Mouse (Mus musculus): ENCODE results near the gene Hist1h4c. TPM values are rescaled to one million over a fixed set of nuclear protein-coding genes. Genes with fewer than 3 reads are reported as not detected.
"Not testable (repeated sequence)": the region's sequence is repeated elsewhere in the genome, so short reads cannot be mapped to it uniquely, and the experiment has no call there.

The Hist1h4c gene
- polyA plus RNA-seq, 1 experiment: not detected

- peaks cover 47% of the 10 kb centered on the region for H3K4me1 ChIP-seq (ENCODE audit: control insufficient read depth, insufficient read depth, low read length)
- H3K4me3 ChIP-seq (ENCODE audit: insufficient read depth, low read length): peak within 1 kb of the TSS; percentile 84
- no peak for TF ChIP-seq CTCF (IDR thresholded peaks at IDR 0.05; ENCODE audit: low read depth, low read length)
- TF ChIP-seq POLR2A (IDR thresholded peaks at IDR 0.05; ENCODE audit: borderline replicate concordance, low read depth, low read length): no peak
- peak within 1 kb of the TSS; percentile 87 for H3K27ac ChIP-seq (ENCODE audit: insufficient read depth, low read depth, low read length)
Observed at GRCm38 (mm10) chr13:23710374-23711089, 12.3 kb upstream of the Hist1h4c start, which contains the start of gene Hfe. TSS of gene Hfe (minus strand) at chr13:23710854.

GRCm38 (mm10) chr13:23709714-23710373 lies 11.6 kb upstream of the Hist1h4c start:
- H3K4me3 ChIP-seq (ENCODE audit: insufficient read depth, low read length): peak overlapping the region; percentile 84
- peaks cover 54% of the 10 kb centered on the region for H3K4me1 ChIP-seq (ENCODE audit: control insufficient read depth, insufficient read depth, low read length)
- peak overlapping the region; percentile 87 for H3K27ac ChIP-seq (ENCODE audit: insufficient read depth, low read depth, low read length)
- TF ChIP-seq POLR2A (IDR thresholded peaks at IDR 0.05; ENCODE audit: borderline replicate concordance, low read depth, low read length) (no peak), CTCF (IDR thresholded peaks at IDR 0.05; ENCODE audit: low read depth, low read length) (no peak; the same call in 1 of the 2 replicates)

GRCm38 (mm10) chr13:23708654-23709053 lies 10.4 kb upstream of the Hist1h4c start:
- H3K4me1 ChIP-seq (ENCODE audit: control insufficient read depth, insufficient read depth, low read length): peaks cover 56% of the 10 kb centered on the region

DNA sequence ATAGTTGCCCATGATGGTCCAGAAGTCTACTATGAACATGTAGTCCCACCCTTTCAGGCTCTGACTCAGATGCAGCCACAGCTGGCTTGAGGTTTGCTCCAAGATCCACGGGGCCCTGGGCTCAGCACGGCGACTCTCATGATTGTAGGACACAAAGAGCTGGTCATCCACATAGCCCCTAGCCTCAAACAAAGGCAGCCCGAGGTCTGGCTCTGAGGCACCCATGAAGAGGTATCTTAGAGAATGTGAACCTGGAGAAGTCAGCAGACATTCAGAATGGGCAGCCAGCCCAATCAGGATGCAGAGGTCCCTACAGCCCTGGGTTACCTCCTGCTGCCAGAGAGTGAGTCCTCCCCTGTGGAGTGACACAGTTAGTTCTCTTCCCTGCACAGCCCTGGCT lies 9.8 kb upstream of the Hist1h4c start:
- H3K4me1 ChIP-seq (ENCODE audit: control insufficient read depth, insufficient read depth, low read length): peaks cover 57% of the 10 kb centered on the region

More at GRCm38 (mm10) chr13:23708654-23709053, 10.4 kb upstream of the Hist1h4c start:
- Histone ChIP-seq H3K4me3 (ENCODE audit: insufficient read depth, low read length) (no peak overlapping the region), H3K27ac (ENCODE audit: insufficient read depth, low read depth, low read length) (no peak overlapping the region)
- TF ChIP-seq POLR2A (IDR thresholded peaks at IDR 0.05; ENCODE audit: borderline replicate concordance, low read depth, low read length) (no peak), CTCF (IDR thresholded peaks at IDR 0.05; ENCODE audit: low read depth, low read length) (no peak)

GRCm38 (mm10) chr13:23706771-23707170 lies 8.5 kb upstream of the Hist1h4c start:
- no peak overlapping the region for H3K4me3 ChIP-seq (ENCODE audit: insufficient read depth, low read length)
- peak overlapping the region; percentile 77 for H3K27ac ChIP-seq (ENCODE audit: insufficient read depth, low read depth, low read length)
- H3K4me1 ChIP-seq (ENCODE audit: control insufficient read depth, insufficient read depth, low read length): peaks cover 60% of the 10 kb centered on the region
- TF ChIP-seq POLR2A (IDR thresholded peaks at IDR 0.05; ENCODE audit: borderline replicate concordance, low read depth, low read length) (no peak), CTCF (IDR thresholded peaks at IDR 0.05; ENCODE audit: low read depth, low read length) (no peak)

More for the DNA sequence above, 9.8 kb upstream of the Hist1h4c start:
- H3K4me3 ChIP-seq (ENCODE audit: insufficient read depth, low read length): no peak overlapping the region
- no peak overlapping the region for H3K27ac ChIP-seq (ENCODE audit: insufficient read depth, low read depth, low read length)
- TF ChIP-seq POLR2A (IDR thresholded peaks at IDR 0.05; ENCODE audit: borderline replicate concordance, low read depth, low read length) (no peak), CTCF (IDR thresholded peaks at IDR 0.05; ENCODE audit: low read depth, low read length) (no peak)

DNA sequence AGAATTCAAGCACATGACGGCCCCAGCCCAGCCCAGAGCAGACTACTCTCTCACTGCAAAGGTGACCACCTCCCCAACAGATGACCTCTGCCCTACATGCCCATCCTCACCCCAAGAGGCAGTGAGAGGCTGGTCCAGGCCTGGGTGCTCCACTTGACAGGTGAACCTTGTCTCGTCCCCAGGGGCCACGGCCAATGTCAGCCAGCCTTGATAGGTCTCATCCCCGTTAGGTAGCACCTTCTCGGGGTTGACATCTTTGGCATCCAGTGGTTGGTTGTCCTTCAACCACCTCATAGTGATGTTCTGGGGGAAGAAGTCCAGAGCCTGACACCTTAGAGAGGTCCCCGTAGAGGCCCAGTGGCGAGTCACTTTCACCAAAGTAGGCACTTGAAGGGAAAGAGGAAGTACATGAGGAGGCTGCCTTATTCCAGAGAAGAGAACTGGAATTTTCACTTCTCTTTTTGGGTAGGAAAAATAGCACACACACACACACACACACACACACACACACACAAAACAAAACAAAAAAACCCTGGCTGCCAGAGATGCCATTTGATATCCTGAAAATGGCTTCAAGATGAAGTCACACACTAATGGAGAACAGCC lies 7.6 kb upstream of the Hist1h4c start:
- H3K27ac ChIP-seq (ENCODE audit: insufficient read depth, low read depth, low read length): peak overlapping the region; percentile 77
- H3K4me3 ChIP-seq (ENCODE audit: insufficient read depth, low read length): no peak overlapping the region
- peaks cover 54% of the 10 kb centered on the region for H3K4me1 ChIP-seq (ENCODE audit: control insufficient read depth, insufficient read depth, low read length)
- no peak for TF ChIP-seq CTCF (IDR thresholded peaks at IDR 0.05; ENCODE audit: low read depth, low read length)
- TF ChIP-seq POLR2A (IDR thresholded peaks at IDR 0.05; ENCODE audit: borderline replicate concordance, low read depth, low read length): no peak

DNA sequence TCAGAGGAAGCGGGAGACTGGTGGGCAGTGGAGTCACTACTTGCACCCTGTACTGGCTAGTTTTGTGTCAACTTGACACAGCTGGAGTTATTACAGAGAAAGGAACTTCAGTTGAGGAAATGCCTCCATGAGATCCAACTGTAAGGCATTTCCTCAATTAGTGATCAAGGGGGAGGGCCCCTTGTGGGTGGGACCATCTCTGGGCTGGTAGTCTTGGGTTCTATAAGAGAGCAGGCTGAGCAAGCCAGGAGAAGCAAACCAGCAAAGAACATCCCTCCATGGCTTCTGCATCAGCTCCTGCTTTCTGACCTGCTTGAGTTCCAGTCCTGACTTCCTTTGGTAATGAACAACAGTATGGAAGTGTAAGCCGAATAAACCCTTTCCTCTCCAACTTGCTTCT lies 4.5 kb upstream of the Hist1h4c start:
- peak overlapping the region; percentile 73 for H3K27ac ChIP-seq (ENCODE audit: insufficient read depth, low read depth, low read length)
- not testable (repeated sequence) for H3K4me3 ChIP-seq (ENCODE audit: insufficient read depth, low read length)
- H3K4me1 ChIP-seq (ENCODE audit: control insufficient read depth, insufficient read depth, low read length): peaks cover 42% of the 10 kb centered on the region

GRCm38 (mm10) chr13:23702220-23702619 lies 4.0 kb upstream of the Hist1h4c start:
- H3K4me1 ChIP-seq (ENCODE audit: control insufficient read depth, insufficient read depth, low read length): peaks cover 42% of the 10 kb centered on the region
- H3K27ac ChIP-seq (ENCODE audit: insufficient read depth, low read depth, low read length): peak overlapping the region; percentile 73
- TF ChIP-seq CTCF (IDR thresholded peaks at IDR 0.05; ENCODE audit: low read depth, low read length) (no peak), POLR2A (IDR thresholded peaks at IDR 0.05; ENCODE audit: borderline replicate concordance, low read depth, low read length) (no peak)
- H3K4me3 ChIP-seq (ENCODE audit: insufficient read depth, low read length): no peak overlapping the region

DNA sequence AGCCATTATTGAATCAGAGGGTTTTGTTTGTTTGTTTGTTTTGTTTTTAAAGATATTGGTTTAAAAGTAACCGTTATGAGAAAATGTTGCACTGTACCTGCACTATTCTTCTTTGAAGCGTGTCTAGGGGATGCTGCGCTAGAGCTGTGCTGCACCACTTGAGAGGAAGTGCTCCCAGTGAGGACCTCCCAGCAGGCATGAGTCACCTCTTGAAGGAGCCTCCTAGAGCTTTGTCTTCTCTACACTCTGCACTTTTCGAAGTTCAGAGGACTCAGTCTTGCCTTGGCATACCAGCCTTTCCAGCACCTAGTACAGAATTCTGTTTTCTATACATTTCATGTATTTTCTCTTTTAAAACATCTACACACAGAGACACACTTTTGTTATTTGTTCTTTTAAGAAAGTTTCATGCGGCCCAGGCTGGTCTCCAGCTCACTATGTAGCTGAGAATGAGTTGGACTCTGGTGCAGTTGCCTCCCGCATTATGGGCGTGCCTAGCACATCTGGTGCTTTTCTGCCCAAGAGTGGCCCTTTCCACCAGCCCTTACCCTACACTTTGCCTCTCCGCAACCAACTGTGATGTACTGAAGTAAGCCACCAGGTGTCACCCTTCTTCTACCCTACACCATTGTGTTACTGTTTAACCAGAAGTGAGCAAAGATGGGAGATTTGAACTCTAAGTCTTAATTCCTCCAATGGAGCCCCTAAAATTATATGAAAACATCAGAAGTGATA lies 2.7 kb upstream of the Hist1h4c start:
- Histone ChIP-seq H3K27ac (ENCODE audit: insufficient read depth, low read depth, low read length) (peak overlapping the region; percentile 5; the same call in 1 of the 2 replicates), H3K4me3 (ENCODE audit: insufficient read depth, low read length) (no peak overlapping the region), H3K4me1 (ENCODE audit: control insufficient read depth, insufficient read depth, low read length) (peaks cover 37% of the 10 kb centered on the region)
- TF ChIP-seq CTCF (IDR thresholded peaks at IDR 0.05; ENCODE audit: low read depth, low read length) (peak; percentile 75), POLR2A (IDR thresholded peaks at IDR 0.05; ENCODE audit: borderline replicate concordance, low read depth, low read length) (no peak)

All from bone marrow macrophage, adult 2 months (primary cell).